Mouse (Mus musculus) forebrain, embryonic 11.5 days (tissue): ENCODE data around the gene Sh2d1b2. TPM values are rescaled to one million over a fixed set of nuclear protein-coding genes. Genes with fewer than 3 reads are reported as not detected.

ENCODE experiments used
- ATAC-seq: fragments of 200-750 bp; cut with Nextera tagmentation; replicated peaks from 2 replicates; pipeline ENCODE4 v1.8.0; 2017; ENCODE audit warnings: moderate TSS enrichment; ENCODE audit not compliant: low FRiP score
- DNase-seq: peaks from one replicate; pipeline ENCODE4 v3.0.0-alpha.2; 2017; ENCODE audit warnings: low spot score
- H3K27ac ChIP-seq: fragments of 300-500 bp; sonication (generic); 2 replicates; pipeline ENCODE4 v1.5.1; 2014; ENCODE audit warnings: low read depth, low read length
- H3K27me3 ChIP-seq: fragments of 300-500 bp; sonication (generic); 2 replicates; pipeline ENCODE4 v1.6.1; 2014; ENCODE audit warnings: mild to moderate bottlenecking, low read length, mixed read lengths; ENCODE audit not compliant: control insufficient read depth, insufficient read depth
- H3K36me3 ChIP-seq: fragments of 300-500 bp; sonication (generic); 2 replicates; pipeline ENCODE4 v1.6.1; 2014; ENCODE audit warnings: mild to moderate bottlenecking, low read length, moderate library complexity, mixed read lengths; ENCODE audit not compliant: control insufficient read depth, insufficient read depth
- H3K4me1 ChIP-seq: fragments of 300-500 bp; sonication (generic); replicated peaks from 2 replicates; pipeline ENCODE4 v1.6.1; 2014; ENCODE audit warnings: low read length, mixed read lengths; ENCODE audit not compliant: control insufficient read depth, insufficient read depth
- H3K4me2 ChIP-seq: fragments of 300-500 bp; sonication (generic); 2 replicates; pipeline ENCODE4 v1.6.1; 2014; ENCODE audit warnings: low read depth, mild to moderate bottlenecking, low read length, moderate library complexity, mixed read lengths; ENCODE audit not compliant: severe bottlenecking
- H3K4me3 ChIP-seq: fragments of 300-500 bp; sonication (generic); 2 replicates; pipeline ENCODE4 v1.5.1; 2014; ENCODE audit warnings: low read depth, low read length
- H3K9ac ChIP-seq: fragments of 300-500 bp; sonication (generic); 2 replicates; pipeline ENCODE4 v1.6.1; 2014; ENCODE audit warnings: low read length
- H3K9me3 ChIP-seq: fragments of 300-500 bp; sonication (generic); 2 replicates; pipeline ENCODE4 v1.6.1; 2016; ENCODE audit warnings: low read length, mixed read lengths; ENCODE audit not compliant: control insufficient read depth
- WGBS: fragments of 180-500 bp; shearing (Covaris S2); extraction: QIAGEN DNeasy Blood & Tissue Kit; methylation state at CpG from one replicate; pipeline ENCODE4 v1.1.7; 2014; 5-methylcytosine and 5-hydroxymethylcytosine counted together
- polyA plus RNA-seq: library from polyadenylated mRNA; unstranded; fragments of >200 nt; fragmentation: Nextera tagmentation; extraction: Ambion mirVana; gene quantifications from 2 replicates; pipeline ENCODE4 v1.2.1, GENCODE M21; 2014

The Sh2d1b2 gene
- polyA plus RNA-seq, 1 experiment from 2014 or later: 0.07 TPM

DNA sequence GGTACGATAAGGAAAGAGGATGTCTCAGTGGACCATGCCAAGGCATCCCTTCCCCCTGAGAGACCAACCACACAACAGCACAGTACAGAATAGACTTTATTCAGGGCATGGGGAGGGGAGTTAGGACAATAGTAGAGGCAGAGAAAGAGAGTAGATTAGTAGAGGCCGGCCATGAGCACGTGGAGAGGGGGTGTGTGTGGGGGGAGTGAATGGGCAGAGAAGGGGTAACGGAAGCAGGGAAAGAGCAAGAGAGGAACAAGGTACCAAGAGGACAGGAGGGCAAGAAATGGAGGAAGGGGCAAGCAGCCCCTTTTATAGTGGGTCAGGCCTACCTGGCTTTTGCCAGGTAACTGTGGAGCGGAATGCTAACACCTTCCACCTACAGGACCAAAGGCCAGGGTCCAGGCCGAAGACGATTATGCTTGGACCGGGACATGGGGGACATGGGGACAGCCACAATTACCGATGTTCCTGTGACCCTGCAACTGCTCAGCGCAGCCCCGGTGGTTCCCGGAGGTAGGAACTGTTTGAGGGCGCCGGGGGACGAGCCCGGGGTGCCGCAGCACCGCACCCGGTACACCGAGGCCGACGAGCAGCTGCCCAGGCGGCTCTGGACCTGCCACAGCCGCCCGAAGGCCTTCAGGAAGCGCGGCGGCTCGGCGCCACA, 22.5 kb downstream of the Sh2d1b2 start:
- no peak for DNase-seq
- no peak overlapping the region for H3K27ac ChIP-seq
- no peaks in the 10 kb centered on the region for H3K4me1 ChIP-seq
- H3K4me3 ChIP-seq: peak overlapping the region; percentile 75
- H3K4me2 ChIP-seq: peak overlapping the region; percentile 75
- H3K27me3 ChIP-seq: no peaks in the 10 kb centered on the region
- H3K36me3 ChIP-seq: no peaks in the 10 kb centered on the region
- 23% methylated on average over 30 of the region's 30 CpGs for WGBS
- ATAC-seq: peak; percentile 88
- H3K9me3 ChIP-seq: no peaks in the 10 kb centered on the region
- peak overlapping the region; percentile 80 for H3K9ac ChIP-seq

GRCm38 (mm10) chr1:170255560-170255910, 23.0 kb downstream of the Sh2d1b2 start:
- ATAC-seq (peak; percentile 99), DNase-seq (peak; percentile 88)
- H3K9me3 ChIP-seq: no peaks in the 10 kb centered on the region
- H3K36me3 ChIP-seq: no peaks in the 10 kb centered on the region
- peak overlapping the region; percentile 75 for H3K4me3 ChIP-seq
- no peaks in the 10 kb centered on the region for H3K4me1 ChIP-seq
- peak overlapping the region; percentile 75 for H3K4me2 ChIP-seq
- no peak overlapping the region for H3K27ac ChIP-seq
- peak overlapping the region; percentile 80 for H3K9ac ChIP-seq
- WGBS: 4% methylated on average over 32 of the region's 32 CpGs
- H3K27me3 ChIP-seq: no peaks in the 10 kb centered on the region

- no peak overlapping the region for H3K4me2 ChIP-seq
- H3K36me3 ChIP-seq: no peaks in the 10 kb centered on the region
- no peak for DNase-seq
- ATAC-seq: no peak
- WGBS: 85% methylated on average over 6 of the region's 6 CpGs
- no peaks in the 10 kb centered on the region for H3K9me3 ChIP-seq
- H3K27me3 ChIP-seq: no peaks in the 10 kb centered on the region
- H3K4me3 ChIP-seq: no peak overlapping the region
- no peak overlapping the region for H3K9ac ChIP-seq
- no peak overlapping the region for H3K27ac ChIP-seq
- H3K4me1 ChIP-seq: no peaks in the 10 kb centered on the region
Observed at GRCm38 (mm10) chr1:170270281-170270680, 37.7 kb downstream of the Sh2d1b2 start.

- Histone ChIP-seq H3K9me3 (no peaks in the 10 kb centered on the region; the same call in 1 of the 2 replicates), H3K4me3 (no peak overlapping the region), H3K9ac (no peak overlapping the region), H3K36me3 (no peaks in the 10 kb centered on the region), H3K27me3 (no peaks in the 10 kb centered on the region), H3K4me2 (no peak overlapping the region), H3K4me1 (no peaks in the 10 kb centered on the region), H3K27ac (no peak overlapping the region)
- 88% methylated on average over 4 of the region's 4 CpGs for WGBS
- DNase-seq (no peak), ATAC-seq (no peak)
Observed at GRCm38 (mm10) chr1:170270696-170271095, 38.1 kb downstream of the Sh2d1b2 start.

DNA sequence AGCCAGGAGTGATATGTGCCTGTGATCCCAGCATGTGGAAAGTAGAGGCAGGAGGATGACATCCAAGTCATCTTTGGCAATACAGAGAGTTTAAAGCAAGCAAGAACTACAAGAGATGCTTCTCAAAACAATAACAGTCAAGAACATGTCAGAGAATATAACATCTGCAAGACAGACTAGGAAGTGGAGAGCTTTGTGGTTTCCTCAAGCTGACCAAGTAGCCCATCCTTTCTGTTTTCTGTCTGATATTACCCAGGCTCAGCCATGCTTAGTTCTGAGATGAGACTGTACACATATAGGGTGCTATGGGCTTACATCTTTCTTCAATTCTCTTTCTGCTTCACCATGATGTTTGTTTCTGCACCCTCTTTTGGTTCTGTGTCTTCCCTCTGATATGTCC, 40.7 kb downstream of the Sh2d1b2 start:
- H3K9ac ChIP-seq: no peak overlapping the region
- H3K4me2 ChIP-seq: no peak overlapping the region
- no peak overlapping the region for H3K27ac ChIP-seq
- no peaks in the 10 kb centered on the region for H3K4me1 ChIP-seq
- H3K27me3 ChIP-seq: no peaks in the 10 kb centered on the region
- no peaks in the 10 kb centered on the region for H3K36me3 ChIP-seq
- DNase-seq: no peak
- H3K9me3 ChIP-seq: no peaks in the 10 kb centered on the region; the same call in 1 of the 2 replicates
- no peak for ATAC-seq
- no peak overlapping the region for H3K4me3 ChIP-seq

DNA sequence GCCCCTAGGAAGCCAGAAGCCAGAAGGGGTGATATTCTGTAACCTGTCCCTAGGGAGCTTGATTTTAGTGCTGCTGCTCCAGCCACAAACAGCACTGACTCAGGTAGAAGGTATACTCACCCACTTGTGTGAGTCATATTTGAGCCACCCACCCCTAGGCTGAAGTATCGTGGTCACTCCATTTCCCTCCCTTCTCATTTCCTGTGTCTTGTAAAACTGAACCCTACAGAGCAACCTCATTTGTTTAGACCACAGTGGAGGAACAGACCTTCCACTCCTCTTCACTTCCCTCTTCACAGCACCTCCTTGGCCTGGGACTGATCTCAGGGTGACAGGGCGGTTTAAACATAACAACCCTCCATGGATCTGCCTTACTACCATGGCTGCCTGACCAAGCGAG, 44.5 kb downstream of the Sh2d1b2 start, which contains the start of gene Sh2d1b1:
TSS of gene Sh2d1b1 (plus strand) at position 305 of the 400 bp plus-strand sequence.
- no peak within 1 kb of the TSS for H3K4me3 ChIP-seq
- WGBS: 71% methylated on average over 2 of the region's 3 CpGs
- ATAC-seq: no peak

GRCm38 (mm10) chr1:170282415-170283129, 50.0 kb downstream of the Sh2d1b2 start:
- 79% methylated on average over 4 of the region's 4 CpGs for WGBS
- DNase-seq: no peak
- no peaks in the 10 kb centered on the region for H3K36me3 ChIP-seq
- no peak overlapping the region for H3K4me2 ChIP-seq
- no peak overlapping the region for H3K4me3 ChIP-seq
- no peaks in the 10 kb centered on the region for H3K27me3 ChIP-seq
- no peak for ATAC-seq
- no peak overlapping the region for H3K9ac ChIP-seq
- no peaks in the 10 kb centered on the region for H3K9me3 ChIP-seq
- H3K27ac ChIP-seq: no peak overlapping the region
- no peaks in the 10 kb centered on the region for H3K4me1 ChIP-seq

More for the DNA sequence above, 44.5 kb downstream of the Sh2d1b2 start, which contains the start of gene Sh2d1b1:
- Histone ChIP-seq H3K36me3 (no peaks in the 10 kb centered on the region), H3K4me1 (no peaks in the 10 kb centered on the region), H3K4me2 (no peak within 1 kb of the TSS), H3K27ac (no peak within 1 kb of the TSS), H3K27me3 (no peaks in the 10 kb centered on the region), H3K9ac (no peak within 1 kb of the TSS), H3K9me3 (no peaks in the 10 kb centered on the region; the same call in 1 of the 2 replicates)
- no peak for DNase-seq

- 43% methylated on average over 9 of the region's 9 CpGs for WGBS
- Histone ChIP-seq H3K27ac (no peak overlapping the region), H3K4me1 (peaks cover 4% of the 10 kb centered on the region; the same call in 1 of the 2 replicates), H3K4me2 (no peak overlapping the region), H3K9me3 (no peaks in the 10 kb centered on the region), H3K9ac (no peak overlapping the region), H3K27me3 (no peaks in the 10 kb centered on the region), H3K4me3 (no peak overlapping the region), H3K36me3 (no peaks in the 10 kb centered on the region)
- DNase-seq: peak; percentile 68
- ATAC-seq: peak; percentile 42
Observed at GRCm38 (mm10) chr1:170292239-170292951, 59.8 kb downstream of the Sh2d1b2 start.
